Mouse (Mus musculus): ENCODE measurements around the gene Slfn4. TPM values are rescaled to one million over a fixed set of nuclear protein-coding genes. Genes with fewer than 3 reads are reported as not detected.
A peak's percentile ranks its signal among the peaks of the same experiment; 100 is the strongest.
"Not testable (repeated sequence)": the region's sequence is repeated elsewhere in the genome, so short reads cannot be mapped to it uniquely, and the experiment has no call there.

Slfn4 gene
- polyA plus RNA-seq, 1 experiment = 0.02 TPM

GRCm38 (mm10) chr11:83205002-83205401 is 30.0 kb downstream of the Slfn4 start:
- Histone ChIP-seq H3K36me3 (ENCODE audit: control insufficient read depth, insufficient read depth) (no peaks in the 10 kb centered on the region), H3K79me2 (ENCODE audit: control insufficient read depth, insufficient read depth) (no peaks in the 10 kb centered on the region), H3ac (ENCODE audit: control insufficient read depth, insufficient read length) (no peak overlapping the region), H3K4me3 (no peak overlapping the region), H3K27me3 (ENCODE audit: control insufficient read depth, insufficient read depth, insufficient read length) (no peaks in the 10 kb centered on the region), H3K4me2 (ENCODE audit: low read depth) (no peak overlapping the region)
- TF ChIP-seq MYOG (IDR thresholded peaks at IDR 0.05; ENCODE audit: control insufficient read depth in 1 of 3, insufficient read depth in 1 of 3, insufficient read length in 2 of 3, low read depth in 2 of 3) = no peak
- no peak for TF ChIP-seq MAX (IDR thresholded peaks at IDR 0.05; ENCODE audit: low read depth)
- no peak for TF ChIP-seq MYOD1 (IDR thresholded peaks at IDR 0.05; ENCODE audit: control insufficient read depth in 1 of 3, insufficient read length in 2 of 3, low read depth in 2 of 3)
- no peak for TF ChIP-seq USF1 (IDR thresholded peaks at IDR 0.05; ENCODE audit: low read depth)
- TF ChIP-seq TCF3 (IDR thresholded peaks at IDR 0.05; ENCODE audit: insufficient read length, low read depth) = no peak
- no peak for TF ChIP-seq REST (IDR thresholded peaks at IDR 0.05; ENCODE audit: insufficient read depth, insufficient read length)
- TF ChIP-seq CEBPB (IDR thresholded peaks at IDR 0.05; ENCODE audit: insufficient read depth, poor library complexity, severe bottlenecking) = no peak
- no peak for TF ChIP-seq SRF (IDR thresholded peaks at IDR 0.05; ENCODE audit: control insufficient read depth, insufficient read length, low read depth)
- TF ChIP-seq POLR2AphosphoS2 (IDR thresholded peaks at IDR 0.05; ENCODE audit: insufficient read length, low read depth) = no peak
- no peak for TF ChIP-seq POLR2A (IDR thresholded peaks at IDR 0.05; ENCODE audit: insufficient read length, low read depth)
- TF ChIP-seq TCF12 (IDR thresholded peaks at IDR 0.05; ENCODE audit: insufficient read depth, poor library complexity, severe bottlenecking) = no peak
- no peak for TF ChIP-seq E2F4 (IDR thresholded peaks at IDR 0.05; ENCODE audit: insufficient read depth)

DNA sequence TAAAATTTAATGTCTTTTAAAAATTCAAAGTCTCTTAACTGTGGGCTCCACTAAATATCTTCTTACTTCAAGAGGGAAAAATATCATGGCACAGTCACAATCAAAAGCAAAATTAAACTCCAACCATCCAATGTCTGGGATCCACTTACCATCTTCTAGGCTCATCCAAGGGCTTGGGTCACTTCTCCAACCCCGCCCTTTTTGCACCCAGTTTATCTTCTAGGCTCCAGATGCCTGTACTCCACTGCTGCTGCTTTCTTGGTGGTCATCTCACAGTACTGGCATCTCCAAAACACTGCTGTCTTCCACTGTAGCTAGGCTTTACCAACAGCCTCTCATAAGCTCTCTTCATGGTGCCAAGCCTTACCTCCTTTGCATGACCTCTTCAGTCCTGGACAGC is 41.1 kb downstream of the Slfn4 start:
- TF ChIP-seq E2F4 (IDR thresholded peaks at IDR 0.05; ENCODE audit: insufficient read depth) = no peak
- no peak for TF ChIP-seq MYOG (IDR thresholded peaks at IDR 0.05; ENCODE audit: control insufficient read depth in 1 of 3, insufficient read depth in 1 of 3, insufficient read length in 2 of 3, low read depth in 2 of 3)
- no peak overlapping the region for H3K4me2 ChIP-seq (ENCODE audit: low read depth)
- no peak overlapping the region for H3ac ChIP-seq (ENCODE audit: control insufficient read depth, insufficient read length)
- no peaks in the 10 kb centered on the region for H3K79me2 ChIP-seq (ENCODE audit: control insufficient read depth, insufficient read depth)
- no peaks in the 10 kb centered on the region for H3K36me3 ChIP-seq (ENCODE audit: control insufficient read depth, insufficient read depth)
- H3K27me3 ChIP-seq (ENCODE audit: control insufficient read depth, insufficient read depth, insufficient read length) = no peaks in the 10 kb centered on the region
- no peak overlapping the region for H3K4me3 ChIP-seq

DNA sequence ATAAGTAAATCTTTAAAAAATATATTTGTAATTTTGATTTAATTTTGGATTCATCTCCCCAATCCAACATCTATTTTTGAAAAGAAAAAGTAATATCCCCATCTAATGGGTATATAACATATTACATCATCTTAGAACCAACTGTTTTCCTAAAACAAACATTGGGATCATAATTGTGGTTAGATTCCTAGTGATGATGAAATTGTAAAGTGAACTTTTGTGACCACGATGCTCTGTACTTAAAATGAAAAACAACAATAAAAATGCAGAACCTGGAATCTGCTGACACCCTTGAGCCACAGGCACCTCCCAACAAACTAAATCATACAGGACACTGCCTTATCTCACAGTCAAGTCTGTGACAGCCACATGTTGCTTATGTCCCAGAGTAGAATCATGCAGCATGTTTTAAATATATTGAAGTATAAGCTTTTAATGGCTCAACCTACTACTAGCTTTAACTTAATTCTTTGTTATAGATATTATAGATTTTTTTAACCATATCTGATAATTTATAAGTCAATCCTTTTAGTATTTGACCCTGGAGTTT is 46.4 kb downstream of the Slfn4 start:
- no peak overlapping the region for H3K4me2 ChIP-seq (ENCODE audit: low read depth)
- no peak for TF ChIP-seq USF1 (IDR thresholded peaks at IDR 0.05; ENCODE audit: low read depth)
- TF ChIP-seq CEBPB (IDR thresholded peaks at IDR 0.05; ENCODE audit: insufficient read depth, poor library complexity, severe bottlenecking) = peak; percentile 74
- no peaks in the 10 kb centered on the region for H3K36me3 ChIP-seq (ENCODE audit: control insufficient read depth, insufficient read depth)
- peaks cover 14% of the 10 kb centered on the region for H3K79me2 ChIP-seq (ENCODE audit: control insufficient read depth, insufficient read depth)
- H3K4me3 ChIP-seq = no peak overlapping the region
- no peak overlapping the region for H3ac ChIP-seq (ENCODE audit: control insufficient read depth, insufficient read length)
- no peaks in the 10 kb centered on the region for H3K27me3 ChIP-seq (ENCODE audit: control insufficient read depth, insufficient read depth, insufficient read length)

GRCm38 (mm10) chr11:83223367-83223766 is 48.4 kb downstream of the Slfn4 start:
- Histone ChIP-seq H3K4me3 (peak overlapping the region; percentile 48), H3K79me2 (ENCODE audit: control insufficient read depth, insufficient read depth) (peaks cover 25% of the 10 kb centered on the region), H3K36me3 (ENCODE audit: control insufficient read depth, insufficient read depth) (no peaks in the 10 kb centered on the region), H3ac (ENCODE audit: control insufficient read depth, insufficient read length) (no peak overlapping the region), H3K27me3 (ENCODE audit: control insufficient read depth, insufficient read depth, insufficient read length) (no peaks in the 10 kb centered on the region), H3K4me2 (ENCODE audit: low read depth) (peak overlapping the region; percentile 37)
- no peak for TF ChIP-seq REST (IDR thresholded peaks at IDR 0.05; ENCODE audit: insufficient read depth, insufficient read length)
- peak; percentile 25 for TF ChIP-seq E2F4 (IDR thresholded peaks at IDR 0.05; ENCODE audit: insufficient read depth)

- not testable (repeated sequence) for H3ac ChIP-seq (ENCODE audit: control insufficient read depth, insufficient read length); H3K27me3 ChIP-seq (ENCODE audit: control insufficient read depth, insufficient read depth, insufficient read length); H3K36me3 ChIP-seq (ENCODE audit: control insufficient read depth, insufficient read depth)
- Histone ChIP-seq H3K79me2 (ENCODE audit: control insufficient read depth, insufficient read depth) (peaks cover 25% of the 10 kb centered on the region), H3K4me3 (peak overlapping the region; percentile 48), H3K4me2 (ENCODE audit: low read depth) (peak overlapping the region; percentile 37)
Observed at GRCm38 (mm10) chr11:83223793-83224192, 48.8 kb downstream of the Slfn4 start.

DNA sequence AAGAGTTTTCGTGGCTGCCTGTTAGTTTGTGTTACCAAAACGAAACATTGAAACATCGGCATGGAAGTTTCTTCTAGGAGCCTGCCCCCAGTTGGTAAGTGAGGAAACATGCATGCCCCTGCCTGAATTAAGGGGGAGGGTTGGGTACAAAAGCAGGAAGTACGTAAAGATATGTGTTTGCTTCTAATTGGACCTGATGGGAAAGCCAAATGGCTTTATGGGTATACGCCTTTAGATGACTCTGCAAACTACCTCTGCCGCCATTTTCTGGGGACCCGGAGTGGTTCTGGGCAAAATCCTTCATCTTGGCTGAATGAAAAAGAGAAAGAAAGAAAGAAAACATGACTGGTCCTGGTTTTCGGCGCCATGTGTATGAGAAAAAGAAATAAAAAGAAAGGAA is 49.2 kb downstream of the Slfn4 start:
- Histone ChIP-seq H3K27me3 (ENCODE audit: control insufficient read depth, insufficient read depth, insufficient read length) (no peaks in the 10 kb centered on the region), H3K4me2 (ENCODE audit: low read depth) (no peak overlapping the region), H3K4me3 (peak overlapping the region; percentile 48), H3K36me3 (ENCODE audit: control insufficient read depth, insufficient read depth) (no peaks in the 10 kb centered on the region), H3ac (ENCODE audit: control insufficient read depth, insufficient read length) (no peak overlapping the region), H3K79me2 (ENCODE audit: control insufficient read depth, insufficient read depth) (peaks cover 25% of the 10 kb centered on the region)
- TF ChIP-seq SRF (IDR thresholded peaks at IDR 0.05; ENCODE audit: control insufficient read depth, insufficient read length, low read depth) (no peak), MYOG (IDR thresholded peaks at IDR 0.05; ENCODE audit: control insufficient read depth in 1 of 3, insufficient read depth in 1 of 3, insufficient read length in 2 of 3, low read depth in 2 of 3) (no peak), TCF3 (IDR thresholded peaks at IDR 0.05; ENCODE audit: insufficient read length, low read depth) (no peak), E2F4 (IDR thresholded peaks at IDR 0.05; ENCODE audit: insufficient read depth) (no peak), MYOD1 (IDR thresholded peaks at IDR 0.05; ENCODE audit: control insufficient read depth in 1 of 3, insufficient read length in 2 of 3, low read depth in 2 of 3) (no peak), POLR2AphosphoS2 (IDR thresholded peaks at IDR 0.05; ENCODE audit: insufficient read length, low read depth) (no peak), POLR2A (IDR thresholded peaks at IDR 0.05; ENCODE audit: insufficient read length, low read depth) (no peak), TCF12 (IDR thresholded peaks at IDR 0.05; ENCODE audit: insufficient read depth, poor library complexity, severe bottlenecking) (no peak)

All from myocyte (in vitro differentiated cells).